Mouse (Mus musculus) liver, embryonic 14.5 days (tissue): Measurements from ENCODE around the gene Kcnip4. TPM values are rescaled to one million over a fixed set of nuclear protein-coding genes. Genes with fewer than 3 reads are reported as not detected.

ENCODE experiments used
- ATAC-seq: fragments of 200-750 bp; cut with Nextera tagmentation; 2 replicates; pipeline ENCODE4 v1.8.0; 2017; ENCODE audit warnings: moderate number of reproducible peaks, mild to moderate bottlenecking, moderate library complexity; ENCODE audit not compliant: insufficient read depth
- DNase-seq, 3 experiments: peaks; one replicate each; pipeline ENCODE4 v3.0.0-alpha.2; 2012 to 2013; ENCODE audit warnings: low read depth in 3 of 3, low spot score in 3 of 3
- H3K27ac ChIP-seq: fragments of 300-500 bp; sonication (generic); 2 replicates; pipeline ENCODE4 v1.5.1; 2014; ENCODE audit warnings: moderate library complexity, mild to moderate bottlenecking, control low read depth, inconsistent platforms
- H3K27me3 ChIP-seq: fragments of 300-500 bp; sonication (generic); 2 replicates; pipeline ENCODE4 v1.6.1; 2014; ENCODE audit warnings: mild to moderate bottlenecking, low read length, moderate library complexity; ENCODE audit not compliant: control insufficient read depth, insufficient read depth
- H3K36me3 ChIP-seq: fragments of 300-500 bp; sonication (generic); replicated peaks from 2 replicates; pipeline ENCODE4 v1.6.1; 2014; ENCODE audit warnings: low read depth; ENCODE audit not compliant: control insufficient read depth, insufficient read depth
- H3K4me1 ChIP-seq, 2 experiments: fragments of 200-500 bp in 1 of 2; fragments of 300-500 bp in 1 of 2; sonication (generic) in 1 of 2; replicated peaks; 2 replicates each; pipeline ENCODE4 v1.6.1; 2012 to 2014; ENCODE audit warnings: antibody characterized with exemption in 1 of 2, inconsistent platforms in 1 of 2, low read length in 1 of 2; ENCODE audit not compliant: control insufficient read depth in 2 of 2, insufficient read depth in 2 of 2
- H3K4me2 ChIP-seq: fragments of 300-500 bp; sonication (generic); 2 replicates; pipeline ENCODE4 v1.6.1; 2014; ENCODE audit warnings: low read depth, mild to moderate bottlenecking, control low read depth, moderate library complexity
- H3K4me3 ChIP-seq, 2 experiments: fragments of 200-500 bp in 1 of 2; fragments of 300-500 bp in 1 of 2; sonication (generic) in 1 of 2; 2 replicates each; pipeline ENCODE4 v1.5.1; 2012 to 2014; ENCODE audit warnings: low read depth in 2 of 2, low read length in 2 of 2, mild to moderate bottlenecking in 2 of 2, control low read depth in 1 of 2, inconsistent platforms in 1 of 2, moderate library complexity in 1 of 2; ENCODE audit not compliant: insufficient read depth in 1 of 2
- H3K9ac ChIP-seq: fragments of 300-500 bp; sonication (generic); replicated peaks from 2 replicates; pipeline ENCODE4 v1.6.1; 2014; ENCODE audit warnings: mild to moderate bottlenecking, control low read depth, moderate library complexity
- H3K9me3 ChIP-seq: fragments of 300-500 bp; sonication (generic); 2 replicates; pipeline ENCODE4 v1.6.1; 2016; ENCODE audit warnings: low read length, mixed read lengths; ENCODE audit not compliant: control insufficient read depth
- CTCF ChIP-seq: IDR thresholded peaks from 2 replicates; pipeline ENCODE4 v1.5.1; 2016; ENCODE audit warnings: antibody characterized with exemption, low read depth, control low read depth
- EP300 ChIP-seq: IDR thresholded peaks from 2 replicates; pipeline ENCODE4 v1.6.1; 2016; ENCODE audit warnings: antibody characterized with exemption, low read depth
- WGBS: fragments of 180-500 bp; shearing (Covaris S2); extraction: QIAGEN DNeasy Blood & Tissue Kit; methylation state at CpG from one replicate; pipeline ENCODE4 v1.1.7; 2014; ENCODE audit not compliant: insufficient replicate concordance; 5-methylcytosine and 5-hydroxymethylcytosine counted together
- polyA plus RNA-seq, 2 experiments: library from polyadenylated mRNA; depleted of rRNA in 1 of 2; stranded (reverse) in 1 of 2; unstranded in 1 of 2; fragments of >200 nt; fragmentation: Nextera tagmentation in 1 of 2; extraction: Ambion mirVana in 1 of 2; gene quantifications; 2 replicates each; pipeline versions ENCODE4 v1.2.1 to v1.2.3; 2012 to 2014

The Kcnip4 gene
- polyA plus RNA-seq, 2 experiments, result 0.10 TPM; not detected in 1

DNA sequence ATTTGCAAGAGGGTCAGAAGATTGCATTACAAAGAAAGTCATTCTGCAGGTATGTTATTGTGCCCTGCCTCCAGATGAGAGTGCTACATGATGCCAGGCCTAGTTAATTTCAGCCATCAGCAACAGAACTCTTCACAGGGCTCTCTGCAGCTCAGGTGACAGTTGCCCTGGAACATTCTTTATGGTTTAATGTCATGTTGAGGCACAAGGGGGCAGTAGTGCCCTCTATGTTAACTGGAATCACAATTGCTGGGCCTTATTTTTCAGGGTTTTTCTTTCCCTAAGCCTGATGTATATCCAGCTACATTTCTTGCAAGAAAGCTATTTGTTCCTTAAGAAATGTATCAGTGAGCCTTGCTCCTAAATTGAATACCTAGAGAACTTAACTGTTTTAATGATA lies 1094.2 kb downstream of the Kcnip4 start:
- no peak overlapping the region for H3K9ac ChIP-seq
- TF ChIP-seq EP300 (no peak), CTCF (peak; percentile 23; the same call in 1 of the 2 replicates)
- no peaks in the 10 kb centered on the region for H3K36me3 ChIP-seq
- no peak overlapping the region for H3K27ac ChIP-seq
- no peaks in the 10 kb centered on the region for H3K27me3 ChIP-seq
- H3K4me3 ChIP-seq, result no peak overlapping the region
- H3K9me3 ChIP-seq, result no peaks in the 10 kb centered on the region
- no peaks in the 10 kb centered on the region for H3K4me1 ChIP-seq
- no peak for DNase-seq
- no peak overlapping the region for H3K4me2 ChIP-seq
- ATAC-seq, result no peak

DNA sequence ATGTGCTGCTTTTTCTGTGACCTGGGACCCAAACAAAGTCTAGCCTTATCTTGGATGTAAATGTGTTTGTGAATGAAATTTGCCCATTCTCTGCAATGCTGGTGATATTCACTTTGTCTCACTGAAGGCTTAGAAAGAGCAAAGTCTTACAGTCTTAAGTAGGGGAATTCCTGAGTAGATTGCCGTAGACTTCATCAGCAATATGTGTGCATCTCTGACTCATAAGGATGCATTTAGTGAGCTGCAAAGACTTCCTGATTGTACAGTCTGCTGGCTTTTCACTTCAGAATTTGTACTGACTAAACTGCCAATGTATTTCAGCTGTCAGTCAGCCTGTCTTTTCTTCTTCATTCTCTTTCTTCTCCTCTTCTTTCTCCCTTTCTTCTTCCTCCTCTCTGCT lies 1102.8 kb downstream of the Kcnip4 start:
- Histone ChIP-seq H3K4me2 (no peak overlapping the region), H3K27me3 (no peaks in the 10 kb centered on the region), H3K4me1 (no peaks in the 10 kb centered on the region), H3K4me3 (no peak overlapping the region), H3K9me3 (no peaks in the 10 kb centered on the region), H3K9ac (no peak overlapping the region), H3K27ac (no peak overlapping the region), H3K36me3 (no peaks in the 10 kb centered on the region)
- WGBS, result 66% methylated on average over 1 of the region's 1 CpGs
- no peak for ATAC-seq
- no peak for DNase-seq
- TF ChIP-seq EP300 (no peak), CTCF (no peak)

DNA sequence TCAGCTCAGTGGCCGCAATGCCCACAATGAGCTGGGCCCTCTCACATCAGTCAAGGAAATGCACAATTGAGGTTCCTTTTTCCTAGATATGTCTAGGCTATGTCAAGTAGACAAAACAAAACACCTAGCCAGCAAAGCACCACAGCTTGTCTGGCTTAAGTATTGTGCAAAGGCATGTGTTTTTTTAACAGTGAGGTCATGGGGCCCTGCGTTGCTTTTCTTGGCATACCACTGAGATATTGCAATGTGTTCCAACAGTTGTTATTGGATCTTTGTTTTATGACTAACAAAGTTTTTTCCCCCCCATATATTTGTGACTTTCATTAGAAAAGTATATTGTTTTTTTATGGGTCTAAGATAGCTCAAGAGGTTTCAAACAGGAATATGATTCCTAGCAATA lies 1105.0 kb downstream of the Kcnip4 start:
- H3K27me3 ChIP-seq, result no peaks in the 10 kb centered on the region
- 69% methylated on average over 2 of the region's 2 CpGs for WGBS
- DNase-seq, result no peak

DNA sequence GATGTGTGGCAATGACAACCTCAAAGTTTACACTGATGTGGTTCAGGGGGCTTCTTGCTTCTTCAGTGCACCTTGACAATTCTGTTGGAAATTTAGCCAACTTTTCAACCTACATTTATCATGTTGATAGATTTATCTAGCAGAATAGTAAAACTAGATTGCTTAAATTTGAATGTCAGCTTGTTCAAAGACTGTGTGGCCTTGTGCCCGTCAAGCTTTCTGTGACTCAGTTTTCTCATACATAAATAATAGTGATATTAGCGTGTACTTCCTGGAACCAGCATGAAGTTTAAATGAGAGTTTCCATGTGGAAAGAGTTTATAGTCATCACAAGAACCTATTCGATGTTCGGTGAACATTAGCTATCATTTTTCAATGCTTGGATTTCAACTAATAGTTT lies 1112.4 kb downstream of the Kcnip4 start:
- 78% methylated on average over 4 of the region's 4 CpGs for WGBS
- ATAC-seq (no peak), DNase-seq (no peak)
- H3K36me3 ChIP-seq, result no peaks in the 10 kb centered on the region
- no peak overlapping the region for H3K9ac ChIP-seq
- H3K4me3 ChIP-seq, result no peak overlapping the region
- H3K27me3 ChIP-seq, result no peaks in the 10 kb centered on the region
- H3K27ac ChIP-seq, result no peak overlapping the region
- TF ChIP-seq CTCF (no peak), EP300 (no peak)
- H3K9me3 ChIP-seq, result no peaks in the 10 kb centered on the region
- no peaks in the 10 kb centered on the region for H3K4me1 ChIP-seq
- H3K4me2 ChIP-seq, result no peak overlapping the region

More for the DNA sequence above, 1105.0 kb downstream of the Kcnip4 start:
- no peak overlapping the region for H3K4me3 ChIP-seq
- no peak for TF ChIP-seq EP300
- no peak for TF ChIP-seq CTCF
- no peaks in the 10 kb centered on the region for H3K36me3 ChIP-seq
- no peak overlapping the region for H3K27ac ChIP-seq
- no peak for ATAC-seq
- H3K9me3 ChIP-seq, result no peaks in the 10 kb centered on the region
- H3K4me1 ChIP-seq, result no peaks in the 10 kb centered on the region
- H3K9ac ChIP-seq, result no peak overlapping the region
- no peak overlapping the region for H3K4me2 ChIP-seq

DNA sequence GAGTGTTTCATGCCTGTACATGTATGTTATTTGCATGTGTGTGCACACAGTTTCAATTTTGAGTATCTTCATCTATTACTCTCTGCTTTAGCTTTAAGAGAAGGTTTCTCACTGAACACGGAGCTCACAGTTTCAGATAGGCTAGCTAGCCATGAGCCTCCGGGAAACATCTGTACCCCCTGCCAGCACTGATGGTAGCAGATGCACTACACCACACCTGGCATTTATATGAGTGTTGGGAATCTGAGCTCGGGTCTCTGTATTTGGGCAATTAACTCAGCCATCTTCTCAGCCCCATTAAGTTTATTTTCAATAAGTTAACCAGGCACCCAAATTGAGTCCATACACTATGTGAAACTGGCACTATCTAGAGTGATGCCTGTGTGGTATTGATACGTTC lies 1113.2 kb downstream of the Kcnip4 start:
- WGBS, result 65% methylated on average over 4 of the region's 4 CpGs
- ATAC-seq, result no peak
- H3K27me3 ChIP-seq, result no peaks in the 10 kb centered on the region

More for the DNA sequence above, 1113.2 kb downstream of the Kcnip4 start:
- H3K36me3 ChIP-seq, result no peaks in the 10 kb centered on the region
- no peak overlapping the region for H3K9ac ChIP-seq
- no peaks in the 10 kb centered on the region for H3K4me1 ChIP-seq
- no peak overlapping the region for H3K4me2 ChIP-seq
- no peak for DNase-seq
- H3K9me3 ChIP-seq, result no peaks in the 10 kb centered on the region
- H3K27ac ChIP-seq, result no peak overlapping the region
- TF ChIP-seq CTCF (no peak), EP300 (no peak)
- no peak overlapping the region for H3K4me3 ChIP-seq
